Mouse (Mus musculus) olfactory bulb, adult 2 months (tissue): ENCODE measurements around the gene Btbd3.

Experiments
- CTCF ChIP-seq: fragments of 200-500 bp; IDR thresholded peaks from 2 replicates; pipeline ENCODE4 v1.5.1; 2012; ENCODE audit warnings: low read depth, mild to moderate bottlenecking, low read length, moderate library complexity; ENCODE audit not compliant: insufficient read depth
- POLR2A ChIP-seq: fragments of 200-500 bp; IDR thresholded peaks from 2 replicates; pipeline ENCODE4 v1.6.1; 2012; ENCODE audit warnings: mild to moderate bottlenecking, low read depth, low read length, moderate library complexity; ENCODE audit not compliant: insufficient read depth

DNA sequence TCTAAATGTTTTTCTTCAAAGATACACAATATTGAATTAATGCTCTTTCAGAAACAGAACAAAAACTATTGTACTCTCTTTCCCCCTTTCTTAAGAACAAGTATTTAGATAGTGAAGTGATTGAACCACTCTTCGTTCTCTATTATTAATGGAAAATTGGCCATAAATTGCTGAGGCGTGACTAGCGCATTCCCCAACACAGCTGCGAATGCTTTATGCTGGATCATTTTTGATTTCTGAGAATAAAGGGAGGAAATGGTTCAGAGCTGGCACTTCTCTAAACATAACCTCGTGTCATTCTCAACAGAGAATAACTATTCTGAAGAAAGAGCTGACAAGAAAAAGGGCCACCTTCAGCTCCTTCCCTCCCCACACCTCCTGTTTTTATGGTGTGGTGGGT lies 217.0 kb downstream of the Btbd3 start:
- no peak for TF ChIP-seq CTCF
- TF ChIP-seq POLR2A: no peak
